Mouse (Mus musculus) liver, embryonic 16.5 days (tissue): Measurements from ENCODE around the gene Phgdh. TPM values are rescaled to one million over a fixed set of nuclear protein-coding genes. Genes with fewer than 3 reads are reported as not detected.

ENCODE experiments used
- ATAC-seq: fragments of 200-750 bp; cut with Nextera tagmentation; 2 replicates; pipeline ENCODE4 v1.8.0; 2017; ENCODE audit warnings: low read depth, mild to moderate bottlenecking, moderate number of reproducible peaks, moderate library complexity
- H3K27ac ChIP-seq: fragments of 300-500 bp; sonication (generic); 2 replicates; pipeline ENCODE4 v1.5.1; 2014; ENCODE audit warnings: mild to moderate bottlenecking, low read length
- H3K27me3 ChIP-seq: fragments of 300-500 bp; sonication (generic); 2 replicates; pipeline ENCODE4 v1.6.1; 2014; ENCODE audit warnings: low read depth, low read length, mixed read lengths; ENCODE audit not compliant: control insufficient read depth, insufficient read depth
- H3K36me3 ChIP-seq: fragments of 300-500 bp; sonication (generic); 2 replicates; pipeline ENCODE4 v1.6.1; 2014; ENCODE audit warnings: mild to moderate bottlenecking; ENCODE audit not compliant: control insufficient read depth, insufficient read depth
- H3K4me1 ChIP-seq: fragments of 300-500 bp; sonication (generic); 2 replicates; pipeline ENCODE4 v1.6.1; 2014; ENCODE audit warnings: low read depth, low read length, mixed read lengths; ENCODE audit not compliant: control insufficient read depth
- H3K4me2 ChIP-seq: fragments of 300-500 bp; sonication (generic); 2 replicates; pipeline ENCODE4 v1.6.1; 2014; ENCODE audit warnings: low read depth, low read length, mixed read lengths
- H3K4me3 ChIP-seq: fragments of 300-500 bp; sonication (generic); 2 replicates; pipeline ENCODE4 v1.5.1; 2014; ENCODE audit warnings: low read depth, mild to moderate bottlenecking, low read length
- H3K9ac ChIP-seq: fragments of 300-500 bp; sonication (generic); 2 replicates; pipeline ENCODE4 v1.6.1; 2014; ENCODE audit warnings: low read depth, low read length
- H3K9me3 ChIP-seq: fragments of 300-500 bp; sonication (generic); replicated peaks from 2 replicates; pipeline ENCODE4 v1.6.1; 2016; ENCODE audit warnings: low read length; ENCODE audit not compliant: control insufficient read depth
- WGBS: fragments of 180-500 bp; shearing (Covaris S2); extraction: QIAGEN DNeasy Blood & Tissue Kit; methylation state at CpG from one replicate; pipeline ENCODE4 v1.1.7; 2014; ENCODE audit not compliant: insufficient replicate concordance; 5-methylcytosine and 5-hydroxymethylcytosine counted together
- polyA plus RNA-seq: library from polyadenylated mRNA; unstranded; fragments of >200 nt; fragmentation: Nextera tagmentation; extraction: Ambion mirVana; gene quantifications from 2 replicates; pipeline ENCODE4 v1.2.1, GENCODE M21; 2015

Phgdh gene
- polyA plus RNA-seq, 1 experiment from 2014 or later = 179 TPM

DNA sequence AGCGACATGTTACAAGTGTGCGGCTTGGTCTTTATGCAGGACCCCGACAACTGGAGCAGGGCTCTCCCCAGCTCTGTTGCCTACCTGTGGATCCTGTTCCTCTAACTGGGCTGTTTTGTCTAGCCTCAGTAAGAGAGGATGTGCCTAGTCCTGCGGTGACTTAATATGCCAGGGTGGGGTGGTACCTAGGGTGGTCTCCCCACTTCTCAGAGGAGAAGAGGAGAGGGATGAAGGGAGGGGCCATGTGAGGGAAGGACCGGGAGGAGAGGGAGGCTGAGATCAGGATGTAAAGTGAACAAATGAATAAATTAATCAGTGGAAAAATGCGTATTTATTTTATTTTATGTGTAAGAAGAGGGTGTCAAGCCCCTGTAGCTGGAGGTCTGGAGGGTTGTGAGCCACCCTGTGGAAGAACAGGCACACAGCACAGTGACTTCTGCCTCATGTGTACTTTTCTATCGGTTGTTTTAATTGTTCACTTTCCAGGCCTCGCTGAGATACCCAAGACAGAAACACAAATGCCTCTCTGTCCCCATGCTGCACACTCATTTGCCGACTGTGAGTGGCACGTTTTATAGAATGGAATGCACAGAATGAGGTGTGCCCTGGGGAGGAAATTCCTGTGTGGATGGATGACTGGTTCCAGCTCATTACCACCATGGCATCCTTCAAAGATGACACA, 15.7 kb upstream of the Phgdh start:
- Histone ChIP-seq H3K9ac (no peak overlapping the region), H3K27ac (no peak overlapping the region), H3K4me3 (no peak overlapping the region), H3K27me3 (no peaks in the 10 kb centered on the region), H3K4me1 (no peaks in the 10 kb centered on the region), H3K36me3 (no peaks in the 10 kb centered on the region), H3K9me3 (no peaks in the 10 kb centered on the region), H3K4me2 (no peak overlapping the region)
- no peak for ATAC-seq
- 67% methylated on average over 10 of the region's 10 CpGs for WGBS

DNA sequence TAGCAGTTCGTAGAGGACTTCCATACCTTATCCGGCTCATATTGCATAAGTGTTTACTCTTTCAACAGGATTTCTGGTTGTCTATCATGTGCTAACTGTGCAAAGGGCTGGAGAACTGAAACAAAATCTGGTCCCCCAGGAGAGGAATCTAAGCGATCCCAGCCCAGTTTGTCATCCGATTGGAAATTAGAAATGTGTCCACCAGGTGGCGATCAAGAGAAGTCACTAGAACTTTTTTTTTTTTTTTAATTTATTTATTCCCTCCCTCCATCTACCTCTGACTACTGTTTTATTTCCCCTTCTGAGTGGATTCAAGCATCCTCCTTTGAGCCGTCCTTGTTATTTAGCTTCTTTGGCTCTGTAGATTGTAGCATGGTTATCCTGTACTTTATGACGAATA, 14.1 kb upstream of the Phgdh start:
- H3K27ac ChIP-seq = no peak overlapping the region
- no peaks in the 10 kb centered on the region for H3K4me1 ChIP-seq
- no peak overlapping the region for H3K9ac ChIP-seq
- WGBS = 26% methylated on average over 7 of the region's 7 CpGs
- H3K4me3 ChIP-seq = no peak overlapping the region
- no peak overlapping the region for H3K4me2 ChIP-seq
- H3K27me3 ChIP-seq = no peaks in the 10 kb centered on the region
- no peaks in the 10 kb centered on the region for H3K36me3 ChIP-seq
- H3K9me3 ChIP-seq = no peaks in the 10 kb centered on the region
- no peak for ATAC-seq

DNA sequence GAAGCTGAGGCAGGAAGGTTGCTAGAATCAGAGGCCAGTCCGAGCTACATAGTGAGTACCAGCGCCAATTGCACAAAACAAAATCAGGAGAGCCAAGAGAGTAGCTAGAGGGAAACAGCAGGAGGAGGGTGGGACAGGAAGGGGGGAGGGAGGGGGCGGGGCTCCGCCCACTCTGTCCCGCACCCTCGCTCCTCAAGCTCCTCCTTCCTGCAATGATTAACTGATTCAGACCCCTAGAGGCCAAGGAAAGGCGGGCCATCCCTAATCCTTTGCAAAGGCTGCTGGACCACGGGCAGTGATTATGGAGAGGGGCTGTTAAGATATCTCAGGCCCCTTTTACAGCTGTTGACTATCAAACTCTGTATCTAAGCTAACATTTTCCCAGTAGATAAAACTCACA, 8.9 kb upstream of the Phgdh start:
- 7% methylated on average over 8 of the region's 8 CpGs for WGBS

DNA sequence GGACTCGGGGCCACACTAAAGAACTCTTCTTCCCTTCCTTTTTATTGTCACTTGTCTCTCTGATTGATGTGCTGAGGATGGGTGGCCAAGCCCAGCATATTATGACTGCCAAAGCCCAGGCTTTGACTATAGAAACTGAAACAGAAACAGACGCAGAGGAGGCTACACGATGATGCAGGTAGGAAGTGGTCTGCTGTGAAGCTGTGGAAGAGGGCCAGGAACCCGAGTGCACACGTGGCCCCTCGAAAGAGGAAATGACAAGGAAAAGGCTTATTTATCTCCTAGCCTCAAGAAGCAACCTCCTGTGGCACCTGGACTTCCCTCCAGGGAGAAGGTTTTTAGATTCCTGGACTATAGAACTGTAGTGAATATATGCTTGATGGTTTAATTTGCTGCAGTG, 8.3 kb upstream of the Phgdh start:
- H3K27me3 ChIP-seq = no peaks in the 10 kb centered on the region
- WGBS = 17% methylated on average over 6 of the region's 6 CpGs
- no peaks in the 10 kb centered on the region for H3K36me3 ChIP-seq
- H3K9me3 ChIP-seq = no peaks in the 10 kb centered on the region; the same call in 1 of the 2 replicates
- H3K4me2 ChIP-seq = 0 out of 2 replicates have a peak overlapping the region, but pooled peaks have one; percentile 24
- no peak overlapping the region for H3K27ac ChIP-seq
- no peak for ATAC-seq
- no peak overlapping the region for H3K4me3 ChIP-seq
- peaks cover 3% of the 10 kb centered on the region; the same call in 1 of the 2 replicates for H3K4me1 ChIP-seq
- no peak overlapping the region for H3K9ac ChIP-seq

More for the DNA sequence above, 8.9 kb upstream of the Phgdh start:
- peak; percentile 62 for ATAC-seq
- peaks cover 3% of the 10 kb centered on the region; the same call in 1 of the 2 replicates for H3K4me1 ChIP-seq
- H3K27me3 ChIP-seq = no peaks in the 10 kb centered on the region
- H3K4me3 ChIP-seq = no peak overlapping the region
- H3K27ac ChIP-seq = no peak overlapping the region
- 0 out of 2 replicates have a peak overlapping the region, but pooled peaks have one; percentile 24 for H3K4me2 ChIP-seq
- H3K9me3 ChIP-seq = no peaks in the 10 kb centered on the region; the same call in 1 of the 2 replicates
- no peak overlapping the region for H3K9ac ChIP-seq
- no peaks in the 10 kb centered on the region for H3K36me3 ChIP-seq

DNA sequence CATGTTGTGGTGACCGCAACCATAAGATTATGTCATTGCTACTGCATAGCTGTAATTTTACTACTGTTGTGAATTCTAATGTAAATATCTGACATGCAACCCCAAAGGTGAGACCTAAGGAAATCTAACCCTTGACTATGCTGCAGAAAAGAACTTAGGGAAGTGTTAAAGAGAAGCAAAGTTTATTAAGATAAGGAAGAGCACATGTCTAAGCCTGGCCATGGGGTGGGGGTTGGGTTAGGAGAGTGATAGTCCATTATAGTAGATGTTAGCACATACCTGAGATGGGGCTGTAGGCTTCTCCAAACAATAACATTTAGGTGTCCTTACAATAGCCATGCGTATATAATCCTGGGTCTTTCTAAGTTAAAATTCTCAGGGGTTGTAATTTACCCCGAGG, 3.4 kb upstream of the Phgdh start:
- WGBS = 63% methylated on average over 3 of the region's 3 CpGs
- Histone ChIP-seq H3K27ac (no peak overlapping the region), H3K9me3 (no peaks in the 10 kb centered on the region; the same call in 1 of the 2 replicates), H3K4me2 (no peak overlapping the region), H3K36me3 (no peaks in the 10 kb centered on the region), H3K4me1 (peaks cover 7% of the 10 kb centered on the region), H3K27me3 (no peaks in the 10 kb centered on the region), H3K4me3 (no peak overlapping the region), H3K9ac (no peak overlapping the region)
- ATAC-seq = no peak

DNA sequence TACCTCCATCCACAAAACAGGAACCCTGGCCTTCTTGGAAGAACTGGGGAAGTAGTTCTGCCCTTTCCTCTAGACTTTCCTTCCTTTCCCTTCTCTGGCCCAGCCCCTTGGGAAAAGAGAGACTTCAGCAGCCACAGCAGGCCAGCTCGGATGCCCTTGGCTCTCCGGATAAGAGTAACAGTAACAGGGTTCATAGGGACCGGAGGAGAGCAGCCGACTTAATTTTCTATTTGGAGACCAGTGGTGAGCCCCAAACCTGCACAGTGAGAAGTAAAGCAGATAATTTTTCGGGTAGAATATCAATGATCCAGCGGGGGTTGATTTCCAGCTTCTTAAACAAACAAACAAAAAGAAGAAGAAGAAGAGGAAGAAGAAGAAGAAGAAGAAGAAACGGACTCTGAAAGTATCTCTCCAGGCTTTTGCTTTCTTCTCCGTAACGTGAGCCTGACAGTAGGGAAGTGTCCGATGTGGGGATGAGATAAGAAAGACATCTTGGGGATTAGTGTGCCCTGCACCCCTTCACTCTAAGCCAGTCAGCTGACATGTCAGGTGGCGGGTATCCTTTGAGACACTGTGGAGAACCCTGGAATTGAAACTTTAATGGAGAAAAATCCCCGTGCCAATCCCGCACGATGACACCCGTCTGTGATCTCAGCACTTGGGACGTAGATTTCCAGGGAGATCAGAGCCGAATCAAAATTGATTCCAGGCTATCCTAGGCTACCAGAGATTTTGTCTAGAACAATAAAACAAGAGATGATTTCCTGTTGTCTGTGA, 1.2 kb upstream of the Phgdh start:
- ATAC-seq = no peak
- H3K27me3 ChIP-seq = no peaks in the 10 kb centered on the region
- 70% methylated on average over 17 of the region's 17 CpGs for WGBS

DNA sequence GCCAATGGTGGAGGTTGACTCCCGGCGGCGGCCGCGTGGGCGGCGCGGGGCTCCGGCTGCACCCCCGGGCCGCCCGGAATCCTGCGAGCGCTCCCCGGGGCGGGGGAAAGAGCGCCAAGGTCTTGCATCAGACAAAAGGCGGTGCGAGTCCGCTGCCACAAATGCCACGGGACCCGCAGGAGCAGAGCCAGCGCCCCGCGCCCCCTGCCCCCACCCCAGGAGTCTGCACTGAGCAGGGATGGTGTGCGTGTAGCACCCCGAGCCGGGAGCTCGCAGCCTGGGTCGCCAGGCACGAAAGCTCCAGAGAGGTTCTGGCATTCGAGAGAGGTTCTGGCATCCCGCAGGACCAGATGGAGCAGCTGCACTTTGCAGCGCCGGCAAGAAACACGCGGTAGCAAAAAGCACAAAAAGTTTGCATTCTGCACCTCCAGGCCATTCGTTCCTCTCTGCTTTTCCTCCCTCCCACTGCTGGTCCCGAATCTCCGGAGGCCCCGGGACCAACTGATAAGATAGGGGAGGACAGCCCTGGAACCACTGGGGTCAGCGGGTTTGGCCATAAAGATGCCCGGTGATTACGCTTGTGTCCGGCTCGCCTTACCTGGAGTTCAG, 589 bp downstream of the Phgdh start:
- Histone ChIP-seq H3K9me3 (no peaks in the 10 kb centered on the region), H3K4me1 (peaks cover 27% of the 10 kb centered on the region), H3K4me2 (peak overlapping the region; percentile 86), H3K4me3 (peak overlapping the region; percentile 69), H3K9ac (peak overlapping the region; percentile 65), H3K36me3 (no peaks in the 10 kb centered on the region), H3K27me3 (no peaks in the 10 kb centered on the region), H3K27ac (peak overlapping the region; percentile 60)
- under 1% methylated on average over 46 of the region's 46 CpGs for WGBS
- peak; percentile 45 for ATAC-seq

More for the DNA sequence above, 1.2 kb upstream of the Phgdh start:
- Histone ChIP-seq H3K9ac (no peak overlapping the region), H3K4me2 (no peak overlapping the region), H3K27ac (no peak overlapping the region), H3K4me3 (no peak overlapping the region), H3K9me3 (no peaks in the 10 kb centered on the region; the same call in 1 of the 2 replicates), H3K36me3 (no peaks in the 10 kb centered on the region), H3K4me1 (peaks cover 17% of the 10 kb centered on the region)

DNA sequence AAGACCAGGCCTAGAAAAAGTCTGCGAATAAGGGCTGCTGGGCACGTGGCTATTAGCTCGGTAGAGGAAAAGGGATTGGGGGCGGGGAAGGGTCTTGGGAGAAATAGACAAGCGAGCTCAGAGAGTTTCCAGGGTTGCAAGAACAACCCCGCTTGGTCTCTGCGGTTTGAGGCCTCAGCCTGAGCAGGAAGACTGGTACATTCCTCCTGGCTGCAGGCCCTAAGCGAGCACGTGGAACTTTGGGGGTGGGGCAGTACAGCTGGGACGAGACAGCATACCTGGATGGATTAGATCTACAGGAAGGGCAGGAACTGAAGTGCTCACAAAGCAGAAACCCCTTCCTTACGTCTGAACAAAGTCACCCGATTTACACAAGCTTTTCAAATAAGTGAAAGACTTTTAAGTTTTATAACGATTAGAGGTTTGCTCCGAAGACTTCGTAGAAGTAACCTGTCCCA, 1.2 kb downstream of the Phgdh start:
- no peaks in the 10 kb centered on the region for H3K9me3 ChIP-seq
- H3K4me2 ChIP-seq = peak overlapping the region; percentile 86
- WGBS = under 1% methylated on average over 15 of the region's 15 CpGs
- H3K27me3 ChIP-seq = no peaks in the 10 kb centered on the region
- peaks cover 27% of the 10 kb centered on the region for H3K4me1 ChIP-seq
- peak overlapping the region; percentile 60 for H3K27ac ChIP-seq
- peak overlapping the region; percentile 65 for H3K9ac ChIP-seq
- H3K4me3 ChIP-seq = peak overlapping the region; percentile 69
- H3K36me3 ChIP-seq = no peaks in the 10 kb centered on the region
- peak; percentile 56 for ATAC-seq
